Mouse (Mus musculus): ENCODE data around the gene Gmnn. TPM values are rescaled to one million over a fixed set of nuclear protein-coding genes. Genes with fewer than 3 reads are reported as not detected.
A peak's percentile ranks its signal among the peaks of the same experiment; 100 is the strongest.
"Not testable (repeated sequence)": the region's sequence is repeated elsewhere in the genome, so short reads cannot be mapped to it uniquely, and the experiment has no call there.

The Gmnn gene
- polyA plus RNA-seq, 1 experiment from 2014 or later, result 107 TPM

DNA sequence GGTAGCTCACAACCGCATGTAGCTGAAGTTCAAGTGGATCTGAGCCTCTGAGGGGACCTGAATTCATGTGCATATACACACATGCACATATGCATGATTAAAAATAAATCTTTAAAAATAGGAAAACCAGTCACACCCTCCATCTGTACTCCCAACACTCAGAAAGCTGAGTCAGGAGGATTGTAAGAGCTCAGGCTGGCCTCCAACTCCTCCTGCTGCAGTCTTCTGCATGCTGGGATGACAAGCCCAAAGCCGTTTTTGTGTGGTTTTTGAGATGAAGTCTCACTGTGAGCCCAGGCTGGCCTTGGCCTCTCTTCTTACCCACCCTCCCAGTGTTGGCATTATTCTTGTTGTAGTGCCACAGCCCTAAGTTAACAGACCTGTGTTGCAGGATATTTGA, 16.3 kb upstream of the Gmnn start:
- H3K36me3 ChIP-seq (ENCODE audit: control insufficient read depth, insufficient read depth, low read length), result no peaks in the 10 kb centered on the region
- H3K4me2 ChIP-seq (replicated peaks; ENCODE audit: low read depth, low read length), result no peak overlapping the region
- no peak overlapping the region for H3K27ac ChIP-seq (ENCODE audit: low read length)
- WGBS, result 89% methylated on average over 2 of the region's 2 CpGs
- H3K4me1 ChIP-seq (ENCODE audit: control insufficient read depth, insufficient read depth, low read length), result no peaks in the 10 kb centered on the region
- no peak overlapping the region for H3K9ac ChIP-seq (replicated peaks; ENCODE audit: low read depth, low read length)
- H3K27me3 ChIP-seq (ENCODE audit: control insufficient read depth, insufficient read depth, low read length), result no peaks in the 10 kb centered on the region
- H3K4me3 ChIP-seq (ENCODE audit: low read depth, low read length), result no peak overlapping the region
- no peak for ATAC-seq (ENCODE audit: insufficient number of reproducible peaks, insufficient read depth, low FRiP score, low read depth)
- H3K9me3 ChIP-seq (ENCODE audit: control insufficient read depth, low read depth, low read length), result no peaks in the 10 kb centered on the region

DNA sequence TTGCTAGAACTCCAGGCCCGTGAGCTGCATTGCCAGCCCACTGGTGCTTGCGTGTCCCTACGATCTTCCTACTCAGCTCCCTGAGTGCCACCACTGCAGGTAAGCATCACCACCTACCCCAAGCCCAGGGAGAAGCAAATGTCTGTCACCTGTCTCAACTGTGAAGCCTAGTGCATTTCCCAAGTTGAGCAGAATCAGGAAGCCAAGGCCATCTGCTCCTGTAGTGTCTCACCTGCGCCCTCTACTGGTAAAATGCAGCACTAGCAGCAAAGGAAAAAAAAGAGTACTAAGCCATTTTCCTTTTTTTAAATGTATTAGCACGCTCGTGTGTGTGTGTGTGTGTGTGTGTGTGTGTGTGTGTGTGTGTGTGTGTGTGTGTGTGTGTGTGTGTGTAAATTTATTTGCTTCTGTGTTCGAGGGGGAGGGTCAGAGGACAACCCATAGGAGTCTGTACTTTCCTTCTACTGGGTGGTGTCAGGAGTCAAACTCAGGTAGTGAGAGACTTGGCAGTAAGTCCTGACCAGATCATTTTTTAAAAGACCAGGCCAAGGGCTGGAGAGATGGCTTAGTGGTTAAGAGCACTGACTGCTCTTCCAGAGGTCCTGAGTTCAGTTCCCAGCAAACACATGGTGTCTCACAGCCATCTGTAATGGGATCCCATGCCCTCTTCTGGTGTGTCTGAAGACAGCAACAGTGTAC, 14.6 kb upstream of the Gmnn start:
- H3K4me3 ChIP-seq (ENCODE audit: low read depth, low read length), result no peak overlapping the region
- H3K27me3 ChIP-seq (ENCODE audit: control insufficient read depth, insufficient read depth, low read length), result no peaks in the 10 kb centered on the region
- WGBS, result 49% methylated on average over 7 of the region's 7 CpGs
- no peaks in the 10 kb centered on the region for H3K9me3 ChIP-seq (ENCODE audit: control insufficient read depth, low read depth, low read length)
- H3K9ac ChIP-seq (replicated peaks; ENCODE audit: low read depth, low read length), result no peak overlapping the region
- no peak for ATAC-seq (ENCODE audit: insufficient number of reproducible peaks, insufficient read depth, low FRiP score, low read depth)
- H3K4me1 ChIP-seq (ENCODE audit: control insufficient read depth, insufficient read depth, low read length), result no peaks in the 10 kb centered on the region
- H3K4me2 ChIP-seq (replicated peaks; ENCODE audit: low read depth, low read length), result no peak overlapping the region
- no peak overlapping the region for H3K27ac ChIP-seq (ENCODE audit: low read length)
- no peaks in the 10 kb centered on the region for H3K36me3 ChIP-seq (ENCODE audit: control insufficient read depth, insufficient read depth, low read length)

DNA sequence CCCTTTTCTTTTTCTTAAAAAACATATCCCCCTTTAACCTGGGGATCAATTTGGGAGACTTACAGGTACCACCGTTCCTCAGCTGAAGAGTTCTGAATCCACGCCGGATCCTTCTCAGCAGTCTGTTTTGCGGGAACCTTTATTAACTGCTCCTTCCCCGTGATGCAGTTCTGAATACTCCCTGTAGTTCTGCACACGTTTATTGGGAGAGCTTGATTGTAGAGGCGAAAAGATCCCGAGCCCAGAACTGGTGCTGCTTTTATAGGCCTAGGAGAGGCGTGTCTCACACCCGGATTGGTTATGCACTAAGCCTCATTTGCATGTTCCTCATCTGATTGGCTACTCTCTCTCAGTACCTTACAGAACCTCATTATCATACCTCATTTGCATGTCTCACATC, 9.8 kb upstream of the Gmnn start:
- H3K27me3 ChIP-seq (ENCODE audit: control insufficient read depth, insufficient read depth, low read length); H3K36me3 ChIP-seq (ENCODE audit: control insufficient read depth, insufficient read depth, low read length); H3K4me3 ChIP-seq (ENCODE audit: low read depth, low read length); H3K4me2 ChIP-seq (replicated peaks; ENCODE audit: low read depth, low read length); ATAC-seq (ENCODE audit: insufficient number of reproducible peaks, insufficient read depth, low FRiP score, low read depth); H3K4me1 ChIP-seq (ENCODE audit: control insufficient read depth, insufficient read depth, low read length); H3K27ac ChIP-seq (ENCODE audit: low read length); H3K9ac ChIP-seq (replicated peaks; ENCODE audit: low read depth, low read length); H3K9me3 ChIP-seq (ENCODE audit: control insufficient read depth, low read depth, low read length): not testable (repeated sequence)
- WGBS, result 95% methylated on average over 10 of the region's 10 CpGs

DNA sequence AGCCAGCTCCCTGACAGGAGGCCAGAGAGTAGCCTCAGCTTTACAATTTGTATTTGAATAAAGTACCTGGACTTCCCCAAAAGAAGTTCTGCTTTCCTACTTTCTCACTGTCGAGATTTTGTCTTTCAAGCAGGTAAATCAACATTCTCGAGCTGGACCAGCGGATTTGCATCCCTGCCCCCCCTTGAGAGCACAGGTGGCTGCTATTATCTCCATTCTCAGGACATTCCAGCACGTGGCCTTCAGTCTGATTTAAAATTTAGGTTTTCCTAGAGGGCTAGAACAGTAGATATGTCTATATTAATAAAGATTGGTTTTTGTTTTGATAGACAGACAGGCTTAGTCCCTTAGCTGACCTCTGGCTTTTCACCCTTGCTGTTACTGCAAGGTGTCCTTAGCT, 6.1 kb upstream of the Gmnn start:
- not testable (repeated sequence) for H3K4me2 ChIP-seq (replicated peaks; ENCODE audit: low read depth, low read length); H3K27me3 ChIP-seq (ENCODE audit: control insufficient read depth, insufficient read depth, low read length); H3K36me3 ChIP-seq (ENCODE audit: control insufficient read depth, insufficient read depth, low read length); ATAC-seq (ENCODE audit: insufficient number of reproducible peaks, insufficient read depth, low FRiP score, low read depth); H3K9ac ChIP-seq (replicated peaks; ENCODE audit: low read depth, low read length); H3K9me3 ChIP-seq (ENCODE audit: control insufficient read depth, low read depth, low read length); H3K4me3 ChIP-seq (ENCODE audit: low read depth, low read length); H3K27ac ChIP-seq (ENCODE audit: low read length); H3K4me1 ChIP-seq (ENCODE audit: control insufficient read depth, insufficient read depth, low read length)
- 68% methylated on average over 4 of the region's 4 CpGs for WGBS

- Histone ChIP-seq H3K4me3 (ENCODE audit: low read depth, low read length) (peak overlapping the region; percentile 96), H3K27me3 (ENCODE audit: control insufficient read depth, insufficient read depth, low read length) (no peaks in the 10 kb centered on the region), H3K9ac (replicated peaks; ENCODE audit: low read depth, low read length) (peak overlapping the region; percentile 74; the same call in 1 of the 2 replicates), H3K4me2 (replicated peaks; ENCODE audit: low read depth, low read length) (peak overlapping the region; percentile 69), H3K27ac (ENCODE audit: low read length) (no peak overlapping the region), H3K9me3 (ENCODE audit: control insufficient read depth, low read depth, low read length) (no peaks in the 10 kb centered on the region), H3K36me3 (ENCODE audit: control insufficient read depth, insufficient read depth, low read length) (peaks cover 8% of the 10 kb centered on the region; the same call in 1 of the 2 replicates), H3K4me1 (ENCODE audit: control insufficient read depth, insufficient read depth, low read length) (peaks cover 8% of the 10 kb centered on the region; the same call in 1 of the 2 replicates)
- ATAC-seq (ENCODE audit: insufficient number of reproducible peaks, insufficient read depth, low FRiP score, low read depth), result no peak
- WGBS, result 29% methylated on average over 4 of the region's 4 CpGs
Observed at GRCm38 (mm10) chr13:24762254-24762653, 531 bp upstream of the Gmnn start.

GRCm38 (mm10) chr13:24761083-24761402, 680 bp downstream of the Gmnn start:
- ATAC-seq (ENCODE audit: insufficient number of reproducible peaks, insufficient read depth, low FRiP score, low read depth), result no peak
- peak overlapping the region; percentile 69 for H3K4me2 ChIP-seq (replicated peaks; ENCODE audit: low read depth, low read length)
- 4% methylated on average over 10 of the region's 10 CpGs for WGBS

DNA sequence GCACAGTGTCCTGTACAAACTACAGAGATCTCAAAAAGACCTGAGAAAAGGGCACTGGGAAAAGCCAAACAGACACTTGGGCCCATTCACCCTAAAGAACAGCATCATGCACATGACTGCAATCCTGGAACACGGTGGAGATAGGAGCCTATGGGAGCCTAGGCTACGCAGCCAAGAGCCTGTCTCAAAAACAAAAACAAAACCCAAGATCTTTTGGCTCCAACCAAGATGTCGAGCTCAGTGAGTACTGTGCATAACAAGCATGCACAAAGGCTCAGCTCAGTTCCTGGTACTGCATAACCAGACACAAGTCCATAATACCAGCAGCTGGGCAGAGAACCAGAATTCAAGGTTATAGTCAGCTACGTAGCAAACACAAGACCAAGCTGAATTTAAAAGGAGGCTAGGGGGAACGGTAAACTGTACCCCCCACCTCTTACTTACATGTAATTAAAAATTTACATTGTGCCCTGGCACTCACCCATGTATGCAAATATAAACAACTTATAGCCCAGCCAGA, 1.3 kb downstream of the Gmnn start:
- Histone ChIP-seq H3K4me2 (replicated peaks; ENCODE audit: low read depth, low read length) (peak overlapping the region; percentile 69), H3K36me3 (ENCODE audit: control insufficient read depth, insufficient read depth, low read length) (peaks cover 12% of the 10 kb centered on the region; the same call in 1 of the 2 replicates), H3K9me3 (ENCODE audit: control insufficient read depth, low read depth, low read length) (no peaks in the 10 kb centered on the region), H3K4me3 (ENCODE audit: low read depth, low read length) (peak overlapping the region; percentile 96), H3K9ac (replicated peaks; ENCODE audit: low read depth, low read length) (no peak overlapping the region), H3K27me3 (ENCODE audit: control insufficient read depth, insufficient read depth, low read length) (no peaks in the 10 kb centered on the region), H3K27ac (ENCODE audit: low read length) (no peak overlapping the region), H3K4me1 (ENCODE audit: control insufficient read depth, insufficient read depth, low read length) (peaks cover 8% of the 10 kb centered on the region; the same call in 1 of the 2 replicates)
- no peak for ATAC-seq (ENCODE audit: insufficient number of reproducible peaks, insufficient read depth, low FRiP score, low read depth)
- 65% methylated on average over 5 of the region's 5 CpGs for WGBS

More at GRCm38 (mm10) chr13:24761083-24761402, 680 bp downstream of the Gmnn start:
- Histone ChIP-seq H3K4me3 (ENCODE audit: low read depth, low read length) (peak overlapping the region; percentile 96), H3K9ac (replicated peaks; ENCODE audit: low read depth, low read length) (peak overlapping the region; percentile 74), H3K27ac (ENCODE audit: low read length) (peak overlapping the region; percentile 96; the same call in 1 of the 2 replicates), H3K9me3 (ENCODE audit: control insufficient read depth, low read depth, low read length) (no peaks in the 10 kb centered on the region), H3K4me1 (ENCODE audit: control insufficient read depth, insufficient read depth, low read length) (peaks cover 8% of the 10 kb centered on the region; the same call in 1 of the 2 replicates), H3K27me3 (ENCODE audit: control insufficient read depth, insufficient read depth, low read length) (no peaks in the 10 kb centered on the region), H3K36me3 (ENCODE audit: control insufficient read depth, insufficient read depth, low read length) (peaks cover 12% of the 10 kb centered on the region; the same call in 1 of the 2 replicates)

DNA sequence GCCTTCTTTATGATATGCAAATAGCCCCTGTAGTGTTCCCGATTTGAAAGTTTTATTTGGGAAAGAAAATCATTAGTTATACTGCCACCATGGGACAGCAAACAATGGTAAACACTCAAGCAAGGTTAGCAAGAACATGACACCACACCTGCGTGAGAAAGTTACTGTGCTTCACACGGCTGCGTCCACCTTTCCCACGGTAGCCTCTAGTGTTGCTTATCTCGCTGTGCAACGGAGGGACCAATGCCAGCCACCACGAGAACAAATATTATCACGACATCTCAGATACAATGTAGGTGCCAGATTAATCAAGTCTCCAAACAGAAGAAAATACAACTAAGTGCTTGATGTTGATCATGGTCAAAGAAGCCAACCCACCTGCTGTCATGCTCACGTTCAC, 2.3 kb downstream of the Gmnn start:
- Histone ChIP-seq H3K9ac (replicated peaks; ENCODE audit: low read depth, low read length) (no peak overlapping the region), H3K9me3 (ENCODE audit: control insufficient read depth, low read depth, low read length) (no peaks in the 10 kb centered on the region), H3K36me3 (ENCODE audit: control insufficient read depth, insufficient read depth, low read length) (peaks cover 16% of the 10 kb centered on the region; the same call in 1 of the 2 replicates), H3K27me3 (ENCODE audit: control insufficient read depth, insufficient read depth, low read length) (no peaks in the 10 kb centered on the region), H3K4me1 (ENCODE audit: control insufficient read depth, insufficient read depth, low read length) (peaks cover 8% of the 10 kb centered on the region; the same call in 1 of the 2 replicates), H3K4me3 (ENCODE audit: low read depth, low read length) (no peak overlapping the region), H3K4me2 (replicated peaks; ENCODE audit: low read depth, low read length) (no peak overlapping the region), H3K27ac (ENCODE audit: low read length) (no peak overlapping the region)
- ATAC-seq (ENCODE audit: insufficient number of reproducible peaks, insufficient read depth, low FRiP score, low read depth), result no peak
- WGBS, result 79% methylated on average over 10 of the region's 10 CpGs

Data from stomach, embryonic 14.5 days (tissue).